Mouse (Mus musculus): ENCODE measurements around the gene Gorasp1.

The Gorasp1 gene

GRCm38 (mm10) chr9:119925120-119925657 is 12.2 kb downstream of the Gorasp1 start:
- no peak for DNase-seq

- no peak for DNase-seq
Observed at GRCm38 (mm10) chr9:119923462-119923861, 13.9 kb downstream of the Gorasp1 start.

GRCm38 (mm10) chr9:119919858-119920257 is 17.5 kb downstream of the Gorasp1 start:
- no peak for DNase-seq

GRCm38 (mm10) chr9:119913087-119913838 is 24.1 kb downstream of the Gorasp1 start:
- DNase-seq = no peak

- no peak for DNase-seq
Observed at GRCm38 (mm10) chr9:119909931-119910330, 27.4 kb downstream of the Gorasp1 start.

GRCm38 (mm10) chr9:119908708-119909107 is 28.7 kb downstream of the Gorasp1 start:
- no peak for DNase-seq

GRCm38 (mm10) chr9:119902410-119903151 is 34.8 kb downstream of the Gorasp1 start:
- no peak for DNase-seq

- DNase-seq = no peak
Observed at GRCm38 (mm10) chr9:119899446-119899845, 37.9 kb downstream of the Gorasp1 start.

- peak in 1 of 2 experiments; percentile 47 for DNase-seq
Observed at GRCm38 (mm10) chr9:119895040-119895721, 42.2 kb downstream of the Gorasp1 start.

GRCm38 (mm10) chr9:119894339-119895009 is 42.9 kb downstream of the Gorasp1 start, which contains the start of gene Wdr48:
Wdr48 (plus strand) TSS chr9:119894878.
- peak; percentile 91 to 92 for DNase-seq

- DNase-seq = no peak
Observed at GRCm38 (mm10) chr9:119893881-119894280, 43.5 kb downstream of the Gorasp1 start.

- no peak for DNase-seq
Observed at GRCm38 (mm10) chr9:119890692-119891091, 46.7 kb downstream of the Gorasp1 start.

- no peak for DNase-seq
Observed at GRCm38 (mm10) chr9:119889446-119889845, 47.9 kb downstream of the Gorasp1 start.

GRCm38 (mm10) chr9:119888843-119889246 is 48.5 kb downstream of the Gorasp1 start:
- DNase-seq = no peak

- no peak for DNase-seq
Observed at GRCm38 (mm10) chr9:119887144-119887901, 50.0 kb downstream of the Gorasp1 start.

Data from spleen, adult 18-20 months (tissue).